Mouse (Mus musculus): ENCODE measurements around the gene Slit3. TPM values are rescaled to one million over a fixed set of nuclear protein-coding genes. Genes with fewer than 3 reads are reported as not detected.
A peak's percentile ranks its signal among the peaks of the same experiment; 100 is the strongest.

Gene Slit3
- total and polyA plus RNA-seq, 3 experiments = 0.55 to 4.8 (median 2.8) TPM

- in situ Hi-C loops (cut with MboI; ENCODE audit: low pct_ligation_motif_present, low pct_unique_long_range_greater_than_20kb, low sequenced_read_pairs) (no loop called here), dilution Hi-C loops (cut with MboI; ENCODE audit: extremely low pct_ligation_motif_present, extremely low pct_unique_long_range_greater_than_20kb, low sequenced_read_pairs) (no loop called here)
- Histone ChIP-seq H3K27ac (ENCODE audit: insufficient read depth, low read depth) (no peak overlapping the region), H3K79me2 (replicated peaks; ENCODE audit: control insufficient read depth, extremely low read depth, insufficient read depth, poor library complexity, severe bottlenecking) (no peaks in the 10 kb centered on the region), H3K4me1 (ENCODE audit: control insufficient read depth in 1 of 2, insufficient read depth in 2 of 2) (peaks cover 2 to 17% of the 10 kb centered on the region in 2 experiments; a peak in 3 of 4 replicates), H3K4me3 (replicated peaks in 1 of 3; ENCODE audit: low read depth in 2 of 3, low read length in 2 of 3, poor library complexity in 1 of 3) (no peak overlapping the region), H3K4me2 (ENCODE audit: insufficient read depth, low read depth, poor library complexity, severe bottlenecking) (no peak overlapping the region), H3K36me3 (replicated peaks in 1 of 2; ENCODE audit: control insufficient read depth in 1 of 2, insufficient read depth in 1 of 2, low read length in 1 of 2) (no peaks in the 10 kb centered on the region), H3K9me3 (replicated peaks; ENCODE audit: low read length) (no peaks in the 10 kb centered on the region), H3K9ac (ENCODE audit: insufficient read depth, low read depth) (no peak overlapping the region), H3K27me3 (replicated peaks) (no peaks in the 10 kb centered on the region)
- no peak for DNase-seq (ENCODE audit: extremely low read depth)
- TF ChIP-seq IRF4 (IDR thresholded peaks at IDR 0.05; ENCODE audit: low read depth, low read length) (no peak), E2F4 (IDR thresholded peaks at IDR 0.05; ENCODE audit: insufficient replicate concordance, low read depth, low read length) (no peak), RAD21 (IDR thresholded peaks at IDR 0.05; ENCODE audit: low read depth, low read length) (no peak), USF1 (IDR thresholded peaks at IDR 0.05; ENCODE audit: low read depth, low read length) (no peak), UBTF (IDR thresholded peaks at IDR 0.05; ENCODE audit: low read depth, low read length) (no peak), MAZ (IDR thresholded peaks at IDR 0.05; ENCODE audit: low read depth, low read length) (no peak), ELF1 (IDR thresholded peaks at IDR 0.05; ENCODE audit: low read depth, low read length) (no peak), SMC3 (IDR thresholded peaks at IDR 0.05; ENCODE audit: low read depth, low read length) (no peak), PAX5 (IDR thresholded peaks at IDR 0.05; ENCODE audit: low read length) (no peak), ZMIZ1 (IDR thresholded peaks at IDR 0.05; ENCODE audit: low read depth, low read length) (no peak), NRF1 (IDR thresholded peaks at IDR 0.05; ENCODE audit: low read depth, low read length) (no peak), CTCF (conservative IDR thresholded peaks at IDR 0.05 in 1 of 2, IDR thresholded peaks at IDR 0.05 in 1 of 2; ENCODE audit: low read depth in 2 of 2, low read length in 2 of 2) (no peak), GABPA (IDR thresholded peaks at IDR 0.05; ENCODE audit: insufficient replicate concordance, low read depth, low read length) (no peak), USF2 (conservative IDR thresholded peaks at IDR 0.05; ENCODE audit: low read depth, low read length) (no peak), MAFK (IDR thresholded peaks at IDR 0.05; ENCODE audit: insufficient replicate concordance, low read length) (no peak)
Measured at GRCm38 (mm10) chr11:35491701-35492100, 370.7 kb downstream of the Slit3 start.

GRCm38 (mm10) chr11:35496874-35497273 is 375.9 kb downstream of the Slit3 start:
- H3K79me2 ChIP-seq (replicated peaks; ENCODE audit: control insufficient read depth, extremely low read depth, insufficient read depth, poor library complexity, severe bottlenecking) = no peaks in the 10 kb centered on the region

More at GRCm38 (mm10) chr11:35496874-35497273, 375.9 kb downstream of the Slit3 start:
- TF ChIP-seq ETS1 (conservative IDR thresholded peaks at IDR 0.05; ENCODE audit: low read depth, low read length) = no peak
- TF ChIP-seq USF1 (IDR thresholded peaks at IDR 0.05; ENCODE audit: low read depth, low read length) = no peak
- TF ChIP-seq ZMIZ1 (IDR thresholded peaks at IDR 0.05; ENCODE audit: low read depth, low read length) = no peak
- TF ChIP-seq USF2 (conservative IDR thresholded peaks at IDR 0.05; ENCODE audit: low read depth, low read length) = no peak
- TF ChIP-seq UBTF (IDR thresholded peaks at IDR 0.05; ENCODE audit: low read depth, low read length) = no peak
- TF ChIP-seq GABPA (IDR thresholded peaks at IDR 0.05; ENCODE audit: insufficient replicate concordance, low read depth, low read length) = no peak
- TF ChIP-seq RAD21 (IDR thresholded peaks at IDR 0.05; ENCODE audit: low read depth, low read length) = no peak
- no peak for TF ChIP-seq NELFE (IDR thresholded peaks at IDR 0.05; ENCODE audit: low read depth, low read length)
- no peak for TF ChIP-seq POLR2AphosphoS2 (IDR thresholded peaks at IDR 0.05; ENCODE audit: low read depth, low read length)
- TF ChIP-seq E2F4 (IDR thresholded peaks at IDR 0.05; ENCODE audit: insufficient replicate concordance, low read depth, low read length) = no peak
- no peak for TF ChIP-seq JUND (conservative IDR thresholded peaks at IDR 0.05; ENCODE audit: low read depth, low read length)
- TF ChIP-seq CHD2 (IDR thresholded peaks at IDR 0.05; ENCODE audit: low read length) = no peak
- TF ChIP-seq RCOR1 (conservative IDR thresholded peaks at IDR 0.05; ENCODE audit: low read depth, low read length) = no peak
- TF ChIP-seq MEF2A (IDR thresholded peaks at IDR 0.05; ENCODE audit: borderline replicate concordance, low read depth, low read length) = no peak
- TF ChIP-seq MYC (IDR thresholded peaks at IDR 0.05; ENCODE audit: low read depth, low read length) = no peak
- TF ChIP-seq POLR2A (IDR thresholded peaks at IDR 0.05; ENCODE audit: low read depth, low read length) = no peak
- TF ChIP-seq TBP (conservative IDR thresholded peaks at IDR 0.05; ENCODE audit: low read depth, low read length) = no peak
- no peak for TF ChIP-seq MAZ (IDR thresholded peaks at IDR 0.05; ENCODE audit: low read depth, low read length)
- Histone ChIP-seq H3K36me3 (replicated peaks in 1 of 2; ENCODE audit: control insufficient read depth in 1 of 2, insufficient read depth in 1 of 2, low read length in 1 of 2) (no peaks in the 10 kb centered on the region), H3K9me3 (replicated peaks; ENCODE audit: low read length) (no peaks in the 10 kb centered on the region), H3K27me3 (replicated peaks) (no peaks in the 10 kb centered on the region), H3K27ac (ENCODE audit: insufficient read depth, low read depth) (no peak overlapping the region), H3K4me2 (ENCODE audit: insufficient read depth, low read depth, poor library complexity, severe bottlenecking) (peak overlapping the region; percentile 48), H3K4me3 (replicated peaks in 1 of 3; ENCODE audit: low read depth in 2 of 3, low read length in 2 of 3, poor library complexity in 1 of 3) (peak overlapping the region in 1 of 3 experiments; percentile 27), H3K4me1 (ENCODE audit: control insufficient read depth in 1 of 2, insufficient read depth in 2 of 2) (peaks cover 6 to 33% of the 10 kb centered on the region in 2 experiments; a peak in 3 of 4 replicates), H3K9ac (ENCODE audit: insufficient read depth, low read depth) (peak overlapping the region; percentile 2; the same call in 1 of the 2 replicates)
- in situ Hi-C loops (cut with MboI; ENCODE audit: low pct_ligation_motif_present, low pct_unique_long_range_greater_than_20kb, low sequenced_read_pairs) (no loop called here), dilution Hi-C loops (cut with MboI; ENCODE audit: extremely low pct_ligation_motif_present, extremely low pct_unique_long_range_greater_than_20kb, low sequenced_read_pairs) (no loop called here)
- no peak for DNase-seq (ENCODE audit: extremely low read depth)
